Mouse (Mus musculus): ENCODE measurements around the gene Ndst4. TPM values are rescaled to one million over a fixed set of nuclear protein-coding genes. Genes with fewer than 3 reads are reported as not detected.
A peak's percentile ranks its signal among the peaks of the same experiment; 100 is the strongest.

Gene Ndst4
- 2.7 and 3.2 TPM in 2 replicates for polyA plus RNA-seq (2015; fragmentation: Nextera tagmentation; extraction: Ambion mirVana)

DNA sequence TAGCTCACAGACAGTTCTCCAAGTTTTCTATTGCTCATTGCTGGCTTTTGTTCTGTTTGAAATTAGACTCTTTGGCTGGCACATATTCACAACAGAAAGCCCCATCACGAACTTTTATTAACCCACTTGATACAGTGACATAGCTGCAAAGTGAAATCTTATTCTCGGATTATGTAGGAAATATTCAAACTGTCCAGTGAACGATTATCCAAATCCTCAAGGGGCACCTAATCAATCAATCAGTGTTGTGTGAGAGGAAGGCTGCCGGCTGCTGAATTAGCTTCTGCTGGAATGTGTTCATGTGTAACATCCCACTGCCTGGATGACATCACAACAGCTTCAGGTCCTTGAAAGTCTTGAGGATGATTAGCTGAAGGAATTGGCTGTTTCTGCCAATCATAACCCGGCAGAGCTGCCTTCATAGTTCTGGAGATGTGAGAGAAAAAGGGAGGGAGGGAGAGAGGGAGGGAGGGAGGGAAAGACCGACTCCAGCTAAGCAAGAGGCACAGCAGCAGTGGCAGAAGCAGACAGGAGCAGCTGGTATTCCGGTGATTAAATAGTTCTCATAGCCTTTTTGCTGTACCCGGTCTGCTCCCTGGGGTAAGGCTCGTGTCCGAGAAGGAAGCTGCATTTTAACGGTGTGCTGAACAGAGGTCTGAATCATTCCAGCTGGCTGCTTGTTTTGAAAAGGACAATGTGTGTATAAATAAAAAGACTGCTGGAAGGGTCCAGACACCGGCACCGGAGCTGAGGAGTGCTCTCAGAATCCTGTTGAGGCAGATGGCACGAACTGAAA lies at the start of gene Ndst4:
TSS of gene Ndst4 (plus strand) at position 476 of the 796 bp plus-strand sequence.
- Histone ChIP-seq H3K27ac (replicated peaks) (peak within 1 kb of the TSS; percentile 67), H3K9me3 (replicated peaks) (no peaks in the 10 kb centered on the region), H3K4me2 (peak within 1 kb of the TSS; percentile 63), H3K4me3 (replicated peaks) (peak within 1 kb of the TSS; percentile 49), H3K27me3 (replicated peaks) (no peaks in the 10 kb centered on the region), H3K9ac (replicated peaks) (peak within 1 kb of the TSS; percentile 57), H3K36me3 (no peaks in the 10 kb centered on the region), H3K4me1 (0 out of 2 replicates have a peak, but pooled peaks cover 7% of the 10 kb centered on the region)
- ATAC-seq (ENCODE audit: low FRiP score) = peak; percentile 94
- WGBS = 9% methylated on average over 14 of the region's 14 CpGs

DNA sequence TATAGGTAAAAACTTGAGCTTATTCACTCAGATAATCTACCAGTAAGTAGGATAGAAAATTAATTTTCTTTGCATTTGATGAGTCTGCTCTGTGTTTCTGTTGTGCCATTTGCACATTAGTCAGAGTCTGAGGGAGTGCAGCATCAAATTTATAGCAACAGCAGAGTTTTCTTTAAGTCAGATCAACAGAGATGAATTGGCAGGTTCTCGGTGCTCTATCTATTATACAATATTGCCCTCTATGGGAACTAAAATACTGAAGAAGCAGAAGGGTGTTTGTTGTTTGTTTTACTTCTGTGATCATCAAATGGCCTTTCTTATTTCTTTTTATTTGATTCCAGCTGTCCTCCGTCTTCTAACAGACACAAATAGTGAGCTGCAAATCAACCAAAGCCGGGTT lies 6.4 kb upstream of the Ndst4 start:
- Histone ChIP-seq H3K4me1 (no peaks in the 10 kb centered on the region), H3K9me3 (replicated peaks) (no peaks in the 10 kb centered on the region), H3K36me3 (no peaks in the 10 kb centered on the region), H3K9ac (replicated peaks) (no peak overlapping the region), H3K27ac (replicated peaks) (no peak overlapping the region), H3K4me3 (replicated peaks) (no peak overlapping the region), H3K27me3 (replicated peaks) (no peaks in the 10 kb centered on the region), H3K4me2 (no peak overlapping the region)
- 69% methylated on average over 3 of the region's 3 CpGs for WGBS
- no peak for ATAC-seq (ENCODE audit: low FRiP score)

DNA sequence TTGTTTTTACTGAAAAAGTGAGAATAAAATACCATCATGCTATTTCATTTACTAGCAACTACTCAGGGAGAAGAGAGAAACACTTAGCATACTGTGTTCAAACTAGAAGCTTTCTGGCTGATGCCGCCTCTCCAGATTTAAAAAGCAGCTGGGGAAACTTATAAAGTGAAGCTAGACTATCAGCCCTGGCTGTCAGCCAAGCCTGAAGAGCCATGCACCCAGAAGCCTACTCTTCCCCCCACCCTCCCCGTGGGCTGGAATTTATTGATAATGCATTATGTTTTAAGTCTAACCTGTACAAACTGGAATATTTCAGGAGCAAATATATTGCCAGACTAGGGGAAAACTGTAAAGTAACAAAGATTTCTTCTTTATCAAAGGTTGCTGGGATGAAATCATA lies 2.6 kb downstream of the Ndst4 start:
- H3K36me3 ChIP-seq = no peaks in the 10 kb centered on the region
- whole genome bisulfite sequencing = 26% methylated on average over 2 of the region's 2 CpGs
- H3K9me3 ChIP-seq (replicated peaks) = no peaks in the 10 kb centered on the region
- H3K4me1 ChIP-seq = 0 out of 2 replicates have a peak, but pooled peaks cover 7% of the 10 kb centered on the region
- H3K27me3 ChIP-seq (replicated peaks) = no peaks in the 10 kb centered on the region
- H3K4me3 ChIP-seq (replicated peaks) = no peak overlapping the region
- H3K9ac ChIP-seq (replicated peaks) = no peak overlapping the region
- H3K4me2 ChIP-seq = peak overlapping the region; percentile 19; the same call in 1 of the 2 replicates
- H3K27ac ChIP-seq (replicated peaks) = no peak overlapping the region
- no peak for ATAC-seq (ENCODE audit: low FRiP score)

DNA sequence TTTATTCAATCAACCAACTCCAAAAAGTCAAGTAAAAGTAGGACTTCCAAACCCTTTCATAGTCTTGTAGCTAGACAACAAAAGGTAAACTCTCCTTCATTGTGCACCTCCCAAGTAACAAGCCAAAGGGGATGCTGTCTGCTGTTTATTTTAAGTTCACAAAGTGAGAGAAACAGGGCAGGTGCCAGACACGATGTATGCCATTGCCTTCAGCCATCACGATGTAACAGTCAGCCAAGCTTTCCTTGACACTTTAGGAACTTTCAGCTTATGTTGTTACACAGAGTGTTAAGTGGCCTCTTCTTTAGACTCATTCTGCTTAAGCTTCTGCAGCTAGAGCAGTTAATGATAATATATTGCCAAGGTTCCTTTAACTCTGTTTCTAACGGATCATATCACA lies 3.1 kb downstream of the Ndst4 start:
- no peak overlapping the region for H3K4me3 ChIP-seq (replicated peaks)
- H3K9ac ChIP-seq (replicated peaks) = no peak overlapping the region
- H3K27me3 ChIP-seq (replicated peaks) = no peaks in the 10 kb centered on the region
- 0 out of 2 replicates have a peak overlapping the region, but pooled peaks have one; percentile 8 for H3K4me2 ChIP-seq
- H3K9me3 ChIP-seq (replicated peaks) = no peaks in the 10 kb centered on the region
- 0 out of 2 replicates have a peak, but pooled peaks cover 7% of the 10 kb centered on the region for H3K4me1 ChIP-seq
- no peak overlapping the region for H3K27ac ChIP-seq (replicated peaks)
- 77% methylated on average over 3 of the region's 3 CpGs for whole genome bisulfite sequencing
- ATAC-seq (ENCODE audit: low FRiP score) = no peak
- no peaks in the 10 kb centered on the region for H3K36me3 ChIP-seq

DNA sequence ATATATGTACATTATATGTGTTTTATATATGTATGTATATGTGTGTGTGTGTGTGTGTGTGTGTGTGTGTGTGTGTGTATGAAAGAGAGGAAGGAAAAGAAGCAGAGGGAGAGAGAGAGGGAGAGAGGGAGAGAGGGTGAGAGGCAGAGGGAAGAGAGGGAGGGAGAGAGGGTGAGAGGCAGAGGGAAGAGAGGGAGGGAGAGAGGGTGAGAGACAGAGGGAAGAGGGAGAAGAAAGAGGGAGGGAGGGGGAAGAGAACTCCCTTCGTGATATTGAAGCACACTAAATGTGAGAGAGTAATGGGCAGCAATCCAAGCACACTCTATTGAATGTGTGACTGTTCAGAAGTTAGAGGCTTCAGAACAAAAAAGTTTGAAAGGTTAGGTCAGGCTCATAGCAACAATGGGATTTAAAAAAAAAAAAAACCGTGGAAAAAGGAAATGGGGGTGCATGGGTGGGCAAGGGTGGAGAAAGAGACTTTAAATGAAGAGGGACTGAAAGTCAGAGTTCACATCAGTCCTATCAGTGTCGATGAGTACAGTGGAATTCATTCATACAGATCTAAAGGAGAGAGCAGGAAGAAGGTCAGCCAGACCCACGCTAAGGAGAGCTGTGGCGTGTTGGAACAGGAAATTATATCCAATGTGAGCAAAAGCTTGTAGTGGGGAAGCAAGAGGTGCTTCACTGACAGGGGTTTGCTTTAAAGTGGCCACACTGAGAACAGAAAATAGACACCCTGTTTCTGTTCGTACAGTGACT lies 63.2 kb downstream of the Ndst4 start:
- Histone ChIP-seq H3K4me2 (no peak overlapping the region), H3K36me3 (no peaks in the 10 kb centered on the region), H3K9me3 (replicated peaks) (no peaks in the 10 kb centered on the region), H3K4me1 (no peaks in the 10 kb centered on the region), H3K4me3 (replicated peaks) (no peak overlapping the region), H3K27me3 (replicated peaks) (no peaks in the 10 kb centered on the region), H3K27ac (replicated peaks) (no peak overlapping the region), H3K9ac (replicated peaks) (no peak overlapping the region)
- no peak for ATAC-seq (ENCODE audit: low FRiP score)
- WGBS = 36% methylated on average over 6 of the region's 6 CpGs

DNA sequence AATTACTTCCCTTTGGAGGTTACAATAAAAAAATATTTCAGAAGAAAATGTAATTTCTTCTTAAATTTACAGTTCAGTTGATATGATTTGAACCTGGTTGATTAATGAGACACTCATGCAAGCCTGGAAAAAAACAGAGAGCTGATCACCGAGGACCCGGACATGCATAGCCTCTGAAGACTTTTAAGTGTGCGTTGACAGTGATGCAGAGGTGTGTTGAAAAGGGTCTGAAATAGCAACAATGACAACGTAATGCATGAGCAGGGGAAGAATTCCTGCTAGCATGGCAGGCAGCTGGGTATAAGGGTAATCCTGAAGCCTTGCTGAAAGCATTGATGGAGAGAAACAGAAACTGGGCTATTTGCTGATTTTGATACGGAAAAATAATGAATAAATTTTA lies 106.2 kb downstream of the Ndst4 start:
- no peak for ATAC-seq (ENCODE audit: low FRiP score)
- Histone ChIP-seq H3K9me3 (replicated peaks) (no peaks in the 10 kb centered on the region), H3K36me3 (no peaks in the 10 kb centered on the region), H3K27ac (replicated peaks) (no peak overlapping the region), H3K4me2 (no peak overlapping the region), H3K4me3 (replicated peaks) (no peak overlapping the region), H3K4me1 (no peaks in the 10 kb centered on the region), H3K27me3 (replicated peaks) (no peaks in the 10 kb centered on the region), H3K9ac (replicated peaks) (no peak overlapping the region)
- 85% methylated on average over 5 of the region's 5 CpGs for WGBS

DNA sequence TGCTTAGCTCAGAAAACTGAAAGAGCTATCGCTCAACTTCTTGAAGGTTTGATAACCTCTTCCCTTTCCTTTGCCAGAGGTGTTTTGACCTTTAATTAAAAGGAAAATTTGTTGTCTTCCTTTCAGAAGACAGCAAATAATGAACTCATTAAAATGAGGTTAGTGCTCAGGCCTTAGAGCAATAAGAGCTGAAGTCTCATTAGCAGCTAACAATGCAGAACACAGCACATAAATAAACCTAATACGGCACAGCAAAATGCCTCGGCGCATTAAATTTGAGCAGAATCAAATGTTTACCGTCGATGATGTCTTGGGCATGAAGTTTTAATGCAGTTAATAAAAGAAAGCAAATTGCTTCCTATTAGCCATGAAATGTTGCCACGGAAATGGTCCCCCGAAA lies 129.5 kb downstream of the Ndst4 start:
- 40% methylated on average over 8 of the region's 8 CpGs for WGBS
- H3K27me3 ChIP-seq (replicated peaks) = no peaks in the 10 kb centered on the region
- H3K9me3 ChIP-seq (replicated peaks) = no peaks in the 10 kb centered on the region
- no peak overlapping the region for H3K4me3 ChIP-seq (replicated peaks)
- no peak overlapping the region for H3K27ac ChIP-seq (replicated peaks)
- H3K4me2 ChIP-seq = no peak overlapping the region
- no peaks in the 10 kb centered on the region for H3K4me1 ChIP-seq
- no peak overlapping the region for H3K9ac ChIP-seq (replicated peaks)
- ATAC-seq (ENCODE audit: low FRiP score) = no peak
- H3K36me3 ChIP-seq = no peaks in the 10 kb centered on the region

DNA sequence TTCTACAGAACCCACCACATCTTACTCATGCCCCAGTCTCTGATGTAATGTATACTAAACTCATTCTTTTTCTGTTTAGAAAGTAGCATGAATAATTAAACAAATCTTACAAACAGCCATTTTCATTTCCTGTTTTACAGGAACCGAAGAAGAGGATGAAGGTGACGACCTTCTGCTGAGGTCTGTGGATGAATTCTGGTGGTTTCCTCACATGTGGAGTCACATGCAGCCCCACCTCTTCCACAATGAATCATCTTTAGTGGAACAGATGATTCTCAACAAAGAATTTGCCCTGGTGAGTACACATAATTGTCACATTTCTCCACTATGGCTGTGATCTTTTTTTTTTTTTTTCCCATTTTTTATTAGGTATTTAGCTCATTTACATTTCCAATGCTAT lies 166.7 kb downstream of the Ndst4 start:
- H3K36me3 ChIP-seq = no peaks in the 10 kb centered on the region
- ATAC-seq (ENCODE audit: low FRiP score) = no peak
- WGBS = 83% methylated on average over 2 of the region's 2 CpGs
- no peaks in the 10 kb centered on the region for H3K9me3 ChIP-seq (replicated peaks)
- no peak overlapping the region for H3K4me3 ChIP-seq (replicated peaks)
- no peaks in the 10 kb centered on the region for H3K27me3 ChIP-seq (replicated peaks)
- no peak overlapping the region for H3K4me2 ChIP-seq
- H3K27ac ChIP-seq (replicated peaks) = no peak overlapping the region
- no peak overlapping the region for H3K9ac ChIP-seq (replicated peaks)
- no peaks in the 10 kb centered on the region for H3K4me1 ChIP-seq

DNA sequence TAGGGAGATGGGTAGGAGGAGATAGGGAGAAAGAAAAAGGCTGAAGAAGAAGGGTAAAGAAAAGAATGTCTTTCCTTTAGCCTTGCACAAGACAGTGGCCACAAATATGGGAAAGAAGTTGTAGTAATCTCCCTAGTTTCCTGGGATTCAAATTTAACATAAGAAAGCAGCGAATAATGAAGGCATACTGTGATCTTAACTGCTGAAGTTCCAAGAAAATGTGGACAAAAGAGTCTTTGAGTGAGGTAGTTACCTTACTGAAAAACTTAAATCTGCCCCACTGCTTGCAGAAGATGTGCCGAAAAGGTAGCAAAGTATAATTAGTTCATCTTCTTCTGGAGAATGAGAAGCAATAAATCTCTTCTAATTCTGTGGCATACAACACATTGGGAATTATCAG lies 228.4 kb downstream of the Ndst4 start:
- Histone ChIP-seq H3K4me3 (replicated peaks) (no peak overlapping the region), H3K9ac (replicated peaks) (no peak overlapping the region), H3K4me1 (no peaks in the 10 kb centered on the region), H3K27me3 (replicated peaks) (no peaks in the 10 kb centered on the region), H3K27ac (replicated peaks) (no peak overlapping the region), H3K9me3 (replicated peaks) (no peaks in the 10 kb centered on the region), H3K36me3 (no peaks in the 10 kb centered on the region), H3K4me2 (no peak overlapping the region)
- no peak for ATAC-seq (ENCODE audit: low FRiP score)
- 82% methylated on average over 2 of the region's 2 CpGs for WGBS

DNA sequence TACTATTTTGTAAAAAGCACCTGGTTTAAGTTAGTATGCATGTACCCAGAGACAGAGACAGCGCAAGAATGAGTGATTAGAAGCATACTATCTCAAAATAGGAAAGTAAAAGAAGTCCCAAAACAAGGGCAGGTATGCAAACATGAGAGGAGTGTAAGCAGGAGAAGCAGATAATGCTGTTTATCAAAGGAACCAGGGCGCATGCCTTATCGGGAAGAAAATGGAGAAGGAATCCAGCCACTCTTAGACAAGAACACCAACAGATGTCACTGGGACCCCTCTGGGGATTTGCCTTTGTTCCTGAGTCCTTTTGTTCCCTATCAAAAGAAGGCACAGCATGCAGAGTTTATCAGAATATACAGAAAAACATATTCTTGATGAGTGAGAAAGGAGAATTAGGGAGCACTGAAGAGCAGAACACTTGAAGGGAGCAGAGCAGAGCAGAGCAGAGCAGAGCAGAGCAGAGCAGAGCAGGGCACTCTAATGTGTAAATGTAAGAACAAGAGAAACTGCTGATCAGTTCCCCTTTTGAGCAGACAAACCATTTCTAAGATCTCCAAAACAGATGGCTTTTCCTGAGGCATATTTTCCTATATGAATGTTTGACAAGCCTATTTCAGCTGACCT lies 251.2 kb downstream of the Ndst4 start:
- no peak for ATAC-seq (ENCODE audit: low FRiP score)
- Histone ChIP-seq H3K36me3 (no peaks in the 10 kb centered on the region), H3K4me2 (no peak overlapping the region), H3K4me3 (replicated peaks) (no peak overlapping the region), H3K9ac (replicated peaks) (no peak overlapping the region), H3K9me3 (replicated peaks) (no peaks in the 10 kb centered on the region), H3K27me3 (replicated peaks) (no peaks in the 10 kb centered on the region), H3K4me1 (no peaks in the 10 kb centered on the region), H3K27ac (replicated peaks) (no peak overlapping the region)
- WGBS = 58% methylated on average over 3 of the region's 3 CpGs

DNA sequence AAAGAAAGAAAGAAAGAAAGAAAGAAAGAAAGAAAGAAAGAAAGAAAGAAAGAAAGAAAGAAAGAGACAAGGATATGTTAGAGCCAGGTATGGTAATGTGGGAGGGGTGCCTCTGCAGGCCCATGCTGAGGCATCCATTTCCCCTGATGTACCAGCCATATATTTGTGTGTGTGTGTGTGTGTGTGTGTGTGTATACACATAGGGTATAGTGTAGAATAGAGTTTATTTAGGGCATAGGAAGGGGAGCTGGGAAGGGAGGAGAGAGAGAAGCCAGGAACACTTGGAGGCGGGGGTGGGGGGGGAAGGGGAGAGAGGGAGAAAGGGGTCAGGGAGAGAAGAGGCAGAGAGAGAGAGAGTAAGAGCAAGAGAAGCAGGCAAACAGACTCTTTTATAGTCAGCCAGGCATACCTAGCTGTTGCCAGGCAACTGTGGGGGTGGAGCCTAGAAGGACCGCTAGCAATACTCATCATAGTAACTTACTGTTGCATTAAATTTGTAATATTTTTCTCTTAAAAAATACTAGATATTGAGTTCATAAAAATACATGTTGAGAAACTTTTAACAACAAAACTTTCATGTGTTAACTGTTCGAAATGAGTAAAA lies 256.3 kb downstream of the Ndst4 start:
- peak; percentile 63; the same call in 1 of the 2 replicates for ATAC-seq (ENCODE audit: low FRiP score)
- no peaks in the 10 kb centered on the region for H3K9me3 ChIP-seq (replicated peaks)
- no peak overlapping the region for H3K27ac ChIP-seq (replicated peaks)
- H3K4me1 ChIP-seq = no peaks in the 10 kb centered on the region
- WGBS = 57% methylated on average over 3 of the region's 3 CpGs
- H3K4me3 ChIP-seq (replicated peaks) = no peak overlapping the region
- no peaks in the 10 kb centered on the region for H3K27me3 ChIP-seq (replicated peaks)
- H3K36me3 ChIP-seq = no peaks in the 10 kb centered on the region
- H3K4me2 ChIP-seq = no peak overlapping the region
- H3K9ac ChIP-seq (replicated peaks) = no peak overlapping the region
